Mouse (Mus musculus): ENCODE measurements around the gene Taar5. TPM values are rescaled to one million over a fixed set of nuclear protein-coding genes. Genes with fewer than 3 reads are reported as not detected.

Gene Taar5
- not detected in 2 replicates for polyA plus RNA-seq (2014; fragmentation: Nextera tagmentation; extraction: Ambion mirVana)

DNA sequence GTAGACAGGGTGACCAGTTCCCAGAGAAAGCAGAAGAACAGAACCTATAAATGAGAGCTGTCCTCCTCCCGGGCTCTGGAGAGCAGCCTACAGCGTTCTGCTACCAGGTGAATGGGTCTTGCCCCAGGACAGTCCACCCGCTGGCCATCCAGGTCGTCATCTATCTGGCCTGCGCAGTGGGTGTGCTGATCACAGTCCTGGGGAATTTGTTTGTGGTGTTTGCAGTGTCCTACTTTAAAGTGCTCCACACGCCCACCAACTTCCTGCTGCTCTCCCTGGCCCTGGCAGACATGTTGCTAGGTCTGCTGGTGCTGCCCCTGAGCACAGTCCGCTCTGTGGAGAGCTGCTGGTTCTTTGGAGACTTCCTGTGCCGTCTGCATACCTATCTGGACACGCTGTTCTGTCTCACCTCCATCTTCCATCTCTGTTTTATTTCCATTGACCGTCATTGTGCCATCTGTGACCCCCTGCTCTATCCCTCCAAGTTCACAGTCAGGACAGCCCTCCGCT, at the start of gene Taar5:
TSS of gene Taar5 (plus strand) at position 51 of the 510 bp plus-strand sequence.
- Histone ChIP-seq H3K9ac (ENCODE audit: low read length) (no peak within 1 kb of the TSS), H3K9me3 (replicated peaks; ENCODE audit: control insufficient read depth, low read length) (no peaks in the 10 kb centered on the region), H3K4me1 (ENCODE audit: control insufficient read depth, insufficient read depth, low read length) (no peaks in the 10 kb centered on the region), H3K27ac (ENCODE audit: low read depth, low read length) (no peak within 1 kb of the TSS), H3K36me3 (ENCODE audit: control insufficient read depth, insufficient read depth, low read length) (no peaks in the 10 kb centered on the region), H3K4me3 (ENCODE audit: low read depth, low read length) (no peak within 1 kb of the TSS), H3K4me2 (ENCODE audit: low read length) (no peak within 1 kb of the TSS), H3K27me3 (replicated peaks; ENCODE audit: control insufficient read depth, insufficient read depth, low read length) (no peaks in the 10 kb centered on the region)
- DNase-seq (ENCODE audit: low spot score) (no peak), ATAC-seq (no peak)
- WGBS: 94% methylated on average over 11 of the region's 11 CpGs

DNA sequence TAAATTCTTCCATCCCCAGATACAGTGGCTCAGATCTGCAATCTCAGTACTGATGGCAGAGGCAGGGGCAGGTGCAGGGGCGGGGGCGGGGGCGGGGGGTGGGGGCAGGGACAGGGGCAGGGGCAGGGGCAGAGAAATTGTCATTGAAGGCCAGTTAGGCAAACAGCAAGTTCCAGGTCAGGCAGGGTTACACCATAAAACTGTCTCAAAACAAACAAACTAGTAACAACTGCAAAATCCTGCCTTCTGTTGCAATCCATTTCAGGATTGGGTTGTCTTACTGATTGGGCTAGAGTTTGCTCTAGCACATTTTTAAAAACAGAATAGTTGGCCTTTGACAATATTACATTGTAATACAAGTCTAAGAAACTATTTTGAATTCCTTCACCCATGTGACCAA, 48.0 kb upstream of the Taar5 start:
- H3K4me2 ChIP-seq (ENCODE audit: low read length): no peak overlapping the region
- no peaks in the 10 kb centered on the region for H3K9me3 ChIP-seq (replicated peaks; ENCODE audit: control insufficient read depth, low read length)
- no peak for ATAC-seq
- H3K27ac ChIP-seq (ENCODE audit: low read depth, low read length): no peak overlapping the region
- DNase-seq (ENCODE audit: low spot score): no peak
- H3K4me3 ChIP-seq (ENCODE audit: low read depth, low read length): no peak overlapping the region
- H3K27me3 ChIP-seq (replicated peaks; ENCODE audit: control insufficient read depth, insufficient read depth, low read length): no peaks in the 10 kb centered on the region
- whole genome bisulfite sequencing: 84% methylated on average over 3 of the region's 3 CpGs
- no peaks in the 10 kb centered on the region for H3K4me1 ChIP-seq (ENCODE audit: control insufficient read depth, insufficient read depth, low read length)
- H3K9ac ChIP-seq (ENCODE audit: low read length): no peak overlapping the region
- H3K36me3 ChIP-seq (ENCODE audit: control insufficient read depth, insufficient read depth, low read length): no peaks in the 10 kb centered on the region

DNA sequence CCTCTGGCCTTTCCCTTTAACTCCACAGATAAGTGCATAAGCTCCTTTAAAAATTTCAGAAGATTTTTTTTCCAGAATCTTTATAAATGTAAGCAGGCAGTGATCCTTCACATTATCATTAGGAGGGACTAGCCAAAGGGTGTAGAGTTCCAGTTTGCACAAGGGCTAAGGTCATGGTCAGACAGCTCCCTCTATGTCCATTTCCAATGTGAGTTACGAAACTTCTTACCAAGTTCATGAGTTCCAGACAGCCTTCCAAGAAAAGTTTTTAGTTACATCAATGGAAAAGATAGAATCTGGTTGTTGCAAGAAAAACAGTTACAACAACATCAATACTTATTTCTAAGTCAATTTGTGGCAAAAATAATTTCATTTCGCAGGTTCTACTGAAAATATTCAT, 46.6 kb upstream of the Taar5 start:
- ATAC-seq: no peak
- Histone ChIP-seq H3K4me2 (ENCODE audit: low read length) (no peak overlapping the region), H3K36me3 (ENCODE audit: control insufficient read depth, insufficient read depth, low read length) (no peaks in the 10 kb centered on the region), H3K4me1 (ENCODE audit: control insufficient read depth, insufficient read depth, low read length) (no peaks in the 10 kb centered on the region), H3K27me3 (replicated peaks; ENCODE audit: control insufficient read depth, insufficient read depth, low read length) (no peaks in the 10 kb centered on the region), H3K27ac (ENCODE audit: low read depth, low read length) (no peak overlapping the region), H3K4me3 (ENCODE audit: low read depth, low read length) (no peak overlapping the region), H3K9me3 (replicated peaks; ENCODE audit: control insufficient read depth, low read length) (no peaks in the 10 kb centered on the region), H3K9ac (ENCODE audit: low read length) (no peak overlapping the region)
- WGBS: 84% methylated on average over 2 of the region's 2 CpGs
- DNase-seq (ENCODE audit: low spot score): no peak

DNA sequence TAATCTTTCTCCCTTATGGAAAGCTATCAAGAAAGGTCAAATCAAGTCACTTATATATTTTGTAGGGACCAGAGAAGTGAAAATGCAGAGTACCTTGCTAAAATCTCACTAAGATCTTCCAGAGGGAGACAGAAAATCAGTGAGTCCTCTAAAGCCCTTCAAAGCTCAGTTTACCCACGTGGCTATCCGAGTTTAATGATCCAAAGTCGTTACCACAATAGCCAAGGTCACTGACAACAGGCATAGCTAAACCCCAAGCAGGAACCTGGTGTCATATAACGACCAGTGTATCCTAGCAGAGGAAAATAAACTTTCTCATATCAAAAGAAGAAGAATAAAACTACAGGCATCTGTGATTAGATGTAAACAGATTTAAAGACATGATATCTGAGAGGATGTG, 32.9 kb upstream of the Taar5 start:
- ATAC-seq (no peak), DNase-seq (ENCODE audit: low spot score) (no peak)
- H3K27ac ChIP-seq (ENCODE audit: low read depth, low read length): no peak overlapping the region
- H3K9ac ChIP-seq (ENCODE audit: low read length): no peak overlapping the region
- H3K9me3 ChIP-seq (replicated peaks; ENCODE audit: control insufficient read depth, low read length): no peaks in the 10 kb centered on the region
- H3K4me1 ChIP-seq (ENCODE audit: control insufficient read depth, insufficient read depth, low read length): 0 out of 2 replicates have a peak, but pooled peaks cover 2% of the 10 kb centered on the region
- H3K4me3 ChIP-seq (ENCODE audit: low read depth, low read length): no peak overlapping the region
- H3K4me2 ChIP-seq (ENCODE audit: low read length): no peak overlapping the region
- H3K27me3 ChIP-seq (replicated peaks; ENCODE audit: control insufficient read depth, insufficient read depth, low read length): no peaks in the 10 kb centered on the region
- H3K36me3 ChIP-seq (ENCODE audit: control insufficient read depth, insufficient read depth, low read length): no peaks in the 10 kb centered on the region
- 42% methylated on average over 4 of the region's 4 CpGs for WGBS

DNA sequence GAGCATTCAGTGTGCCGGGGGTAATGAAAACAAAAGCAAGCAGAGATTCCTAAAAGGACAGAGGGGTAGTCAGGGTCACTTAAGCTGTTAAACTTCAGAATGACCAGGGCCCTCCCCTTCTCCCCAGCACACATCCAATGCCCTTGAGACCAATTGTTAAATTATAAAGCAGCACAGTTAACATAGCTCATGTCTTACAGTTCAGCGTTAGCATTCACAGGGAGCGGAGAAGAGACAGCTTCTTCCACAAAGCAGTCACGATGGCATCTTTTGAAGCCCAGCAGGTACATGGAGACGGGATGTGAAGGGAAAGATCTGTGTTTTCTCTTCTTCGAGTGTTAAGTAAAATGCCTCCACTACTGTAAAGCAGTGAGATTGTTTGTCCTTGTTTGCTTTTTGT, 32.2 kb upstream of the Taar5 start, which contains the start of gene Taar2:
TSS of gene Taar2 (plus strand) at position 261 of the 400 bp plus-strand sequence.
- ATAC-seq (no peak), DNase-seq (ENCODE audit: low spot score) (no peak)
- H3K36me3 ChIP-seq (ENCODE audit: control insufficient read depth, insufficient read depth, low read length): no peaks in the 10 kb centered on the region
- 56% methylated on average over 6 of the region's 6 CpGs for WGBS
- no peaks in the 10 kb centered on the region for H3K27me3 ChIP-seq (replicated peaks; ENCODE audit: control insufficient read depth, insufficient read depth, low read length)
- H3K9ac ChIP-seq (ENCODE audit: low read length): no peak within 1 kb of the TSS
- H3K4me2 ChIP-seq (ENCODE audit: low read length): no peak within 1 kb of the TSS
- H3K27ac ChIP-seq (ENCODE audit: low read depth, low read length): no peak within 1 kb of the TSS
- H3K9me3 ChIP-seq (replicated peaks; ENCODE audit: control insufficient read depth, low read length): no peaks in the 10 kb centered on the region
- no peak within 1 kb of the TSS for H3K4me3 ChIP-seq (ENCODE audit: low read depth, low read length)
- 0 out of 2 replicates have a peak, but pooled peaks cover 2% of the 10 kb centered on the region for H3K4me1 ChIP-seq (ENCODE audit: control insufficient read depth, insufficient read depth, low read length)

DNA sequence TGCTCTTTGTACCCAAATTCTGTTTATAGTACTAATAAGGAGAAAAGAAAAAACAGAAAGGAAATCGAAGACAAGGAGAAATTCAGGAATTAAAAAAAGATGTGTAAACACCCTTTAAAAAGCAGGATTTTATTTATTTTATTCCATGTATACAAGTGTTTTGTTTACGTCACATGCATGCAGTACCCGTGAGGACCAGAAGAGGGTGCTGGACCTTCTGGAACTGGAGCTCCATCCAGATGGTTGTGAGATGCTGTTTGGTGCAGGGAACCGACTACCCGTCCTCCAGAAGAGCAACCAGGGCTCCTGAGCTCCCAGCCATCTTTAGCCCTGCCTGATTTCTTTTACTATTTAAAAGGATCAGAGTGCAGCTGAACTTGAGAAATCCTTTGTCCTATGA, 28.0 kb upstream of the Taar5 start:
- H3K27ac ChIP-seq (ENCODE audit: low read depth, low read length): no peak overlapping the region
- H3K9me3 ChIP-seq (replicated peaks; ENCODE audit: control insufficient read depth, low read length): no peaks in the 10 kb centered on the region
- no peak overlapping the region for H3K4me2 ChIP-seq (ENCODE audit: low read length)
- H3K9ac ChIP-seq (ENCODE audit: low read length): no peak overlapping the region
- no peak for DNase-seq (ENCODE audit: low spot score)
- no peaks in the 10 kb centered on the region for H3K36me3 ChIP-seq (ENCODE audit: control insufficient read depth, insufficient read depth, low read length)
- 0 out of 2 replicates have a peak, but pooled peaks cover 2% of the 10 kb centered on the region for H3K4me1 ChIP-seq (ENCODE audit: control insufficient read depth, insufficient read depth, low read length)
- no peak for ATAC-seq
- H3K4me3 ChIP-seq (ENCODE audit: low read depth, low read length): no peak overlapping the region
- H3K27me3 ChIP-seq (replicated peaks; ENCODE audit: control insufficient read depth, insufficient read depth, low read length): no peaks in the 10 kb centered on the region
- 79% methylated on average over 5 of the region's 5 CpGs for WGBS

DNA sequence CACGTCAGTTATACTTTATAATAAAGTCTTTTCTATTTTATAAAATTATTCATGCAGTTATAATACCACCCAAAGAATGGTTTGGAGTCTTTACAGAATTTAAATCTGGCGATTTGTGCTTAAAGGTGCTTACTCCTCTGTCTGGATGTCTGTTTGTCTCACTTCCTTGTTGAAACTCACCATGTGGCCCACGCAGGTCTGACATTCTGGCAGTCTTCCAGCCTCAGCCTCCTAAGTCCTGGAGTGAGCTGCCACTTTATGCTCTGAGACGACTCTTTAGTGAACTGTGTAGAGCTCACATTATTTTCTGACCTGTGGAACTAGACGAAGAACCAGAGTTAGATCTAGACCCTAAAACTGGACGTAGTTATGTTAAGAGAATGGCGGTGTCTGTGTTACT, 22.5 kb upstream of the Taar5 start:
- WGBS: 50% methylated on average over 7 of the region's 7 CpGs
- peak; percentile 24 for DNase-seq (ENCODE audit: low spot score)
- H3K27ac ChIP-seq (ENCODE audit: low read depth, low read length): no peak overlapping the region
- no peaks in the 10 kb centered on the region for H3K36me3 ChIP-seq (ENCODE audit: control insufficient read depth, insufficient read depth, low read length)
- H3K9me3 ChIP-seq (replicated peaks; ENCODE audit: control insufficient read depth, low read length): no peaks in the 10 kb centered on the region
- H3K27me3 ChIP-seq (replicated peaks; ENCODE audit: control insufficient read depth, insufficient read depth, low read length): no peaks in the 10 kb centered on the region
- no peaks in the 10 kb centered on the region for H3K4me1 ChIP-seq (ENCODE audit: control insufficient read depth, insufficient read depth, low read length)
- H3K9ac ChIP-seq (ENCODE audit: low read length): no peak overlapping the region
- no peak overlapping the region for H3K4me3 ChIP-seq (ENCODE audit: low read depth, low read length)
- H3K4me2 ChIP-seq (ENCODE audit: low read length): no peak overlapping the region
- ATAC-seq: no peak

DNA sequence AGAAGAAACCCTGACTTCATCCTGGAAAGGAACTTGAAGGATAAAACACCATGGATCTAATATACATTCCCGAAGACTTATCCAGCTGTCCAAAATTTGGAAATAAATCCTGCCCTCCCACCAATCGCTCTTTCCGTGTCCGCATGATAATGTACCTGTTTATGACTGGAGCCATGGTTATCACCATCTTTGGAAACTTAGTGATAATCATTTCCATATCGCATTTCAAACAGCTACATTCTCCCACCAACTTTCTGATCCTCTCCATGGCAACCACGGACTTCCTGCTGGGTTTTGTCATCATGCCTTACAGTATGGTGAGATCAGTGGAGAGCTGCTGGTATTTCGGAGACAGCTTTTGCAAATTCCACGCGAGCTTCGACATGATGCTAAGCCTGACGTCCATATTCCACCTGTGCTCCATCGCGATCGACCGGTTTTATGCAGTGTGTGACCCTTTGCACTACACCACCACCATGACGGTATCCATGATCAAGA, 20.9 kb upstream of the Taar5 start, which contains the start of gene Taar3:
TSS of gene Taar3 (plus strand) at position 51 of the 498 bp plus-strand sequence.
- DNase-seq (ENCODE audit: low spot score) (no peak), ATAC-seq (no peak)
- 86% methylated on average over 16 of the region's 16 CpGs for WGBS
- Histone ChIP-seq H3K4me2 (ENCODE audit: low read length) (no peak within 1 kb of the TSS), H3K4me3 (ENCODE audit: low read depth, low read length) (no peak within 1 kb of the TSS), H3K4me1 (ENCODE audit: control insufficient read depth, insufficient read depth, low read length) (no peaks in the 10 kb centered on the region), H3K27me3 (replicated peaks; ENCODE audit: control insufficient read depth, insufficient read depth, low read length) (no peaks in the 10 kb centered on the region), H3K27ac (ENCODE audit: low read depth, low read length) (no peak within 1 kb of the TSS), H3K36me3 (ENCODE audit: control insufficient read depth, insufficient read depth, low read length) (no peaks in the 10 kb centered on the region), H3K9me3 (replicated peaks; ENCODE audit: control insufficient read depth, low read length) (no peaks in the 10 kb centered on the region), H3K9ac (ENCODE audit: low read length) (no peak within 1 kb of the TSS)

DNA sequence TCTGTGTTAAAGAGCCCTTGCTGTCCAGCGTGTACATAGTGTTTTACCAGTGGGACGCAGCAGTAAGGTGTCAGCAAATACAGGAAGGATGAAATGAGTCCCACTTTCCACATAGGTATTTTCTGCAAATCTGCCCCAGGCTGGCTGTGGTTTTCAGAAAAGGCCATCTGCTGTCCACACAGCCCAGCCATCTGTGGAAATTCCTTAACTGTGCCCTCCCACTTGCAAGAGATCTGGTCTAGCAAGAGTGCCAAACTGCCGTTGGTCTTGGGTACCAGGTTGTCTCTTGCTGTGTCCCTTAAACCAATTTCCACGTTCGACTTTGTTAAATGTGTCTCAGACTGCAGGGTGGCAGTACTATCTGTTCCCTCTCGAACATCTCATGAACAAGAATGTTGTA, 18.8 kb upstream of the Taar5 start:
- H3K4me3 ChIP-seq (ENCODE audit: low read depth, low read length): no peak overlapping the region
- DNase-seq (ENCODE audit: low spot score) (no peak), ATAC-seq (no peak)
- no peak overlapping the region for H3K9ac ChIP-seq (ENCODE audit: low read length)
- no peaks in the 10 kb centered on the region for H3K4me1 ChIP-seq (ENCODE audit: control insufficient read depth, insufficient read depth, low read length)
- H3K27ac ChIP-seq (ENCODE audit: low read depth, low read length): no peak overlapping the region
- H3K4me2 ChIP-seq (ENCODE audit: low read length): no peak overlapping the region
- H3K9me3 ChIP-seq (replicated peaks; ENCODE audit: control insufficient read depth, low read length): no peaks in the 10 kb centered on the region
- no peaks in the 10 kb centered on the region for H3K27me3 ChIP-seq (replicated peaks; ENCODE audit: control insufficient read depth, insufficient read depth, low read length)
- no peaks in the 10 kb centered on the region for H3K36me3 ChIP-seq (ENCODE audit: control insufficient read depth, insufficient read depth, low read length)
- 88% methylated on average over 6 of the region's 6 CpGs for WGBS
